Mouse (Mus musculus) bone marrow macrophage, adult 2 months (primary cell): ENCODE results near the gene E330017A01Rik.

Source experiments
- CTCF ChIP-seq: IDR thresholded peaks from 2 replicates; pipeline ENCODE4 v1.5.1; 2012; ENCODE audit warnings: low read depth, mild to moderate bottlenecking, low read length, moderate library complexity
- POLR2A ChIP-seq: IDR thresholded peaks from 2 replicates; pipeline ENCODE4 v1.6.1; 2012; ENCODE audit warnings: mild to moderate bottlenecking, low read depth, low read length, borderline replicate concordance

- TF ChIP-seq POLR2A (no peak), CTCF (no peak)
These were observed 33.9 kb upstream of the E330017A01Rik start for GRCm38 (mm10) chr16:58672396-58672795.
